Mouse (Mus musculus) layer of hippocampus, adult 2 months (tissue): ENCODE measurements around the gene Gm47996. TPM values are rescaled to one million over a fixed set of nuclear protein-coding genes. Genes with fewer than 3 reads are reported as not detected.
A peak's percentile ranks its signal among the peaks of the same experiment; 100 is the strongest.

ENCODE experiments used
- DNase-seq, 2 experiments: peaks; one replicate each; pipeline ENCODE4 v3.0.0; 2022; ENCODE audit warnings: low spot score in 2 of 2
- H3K27ac ChIP-seq: fragments of 200-600 bp; 2 replicates; pipeline ENCODE4 v1.8.1; 2022
- H3K4me3 ChIP-seq: fragments of 200-600 bp; 2 replicates; pipeline ENCODE4 v1.8.1; 2022; ENCODE audit warnings: mild to moderate bottlenecking
- CTCF ChIP-seq: fragments of 200-600 bp; conservative IDR thresholded peaks from 2 replicates; pipeline ENCODE4 v1.8.1; 2022; ENCODE audit warnings: antibody characterized with exemption, mild to moderate bottlenecking, moderate library complexity
- total RNA-seq, 2 experiments: library from RNA; stranded (reverse); gene quantifications; 2 replicates each; pipeline ENCODE4 v1.2.3; 2021

The Gm47996 gene
- total RNA-seq, 2 experiments from 2014 or later, result not detected

- DNase-seq, result no peak
- no peak overlapping the region for H3K4me3 ChIP-seq
- TF ChIP-seq CTCF, result no peak
- no peak overlapping the region for H3K27ac ChIP-seq
Measured at GRCm38 (mm10) chr1:151219045-151219444, 9.1 kb downstream of the Gm47996 start.

- H3K4me3 ChIP-seq, result no peak overlapping the region
- no peak for TF ChIP-seq CTCF
- no peak for DNase-seq
- H3K27ac ChIP-seq, result no peak overlapping the region
Measured at GRCm38 (mm10) chr1:151220098-151220497, 10.2 kb downstream of the Gm47996 start.

GRCm38 (mm10) chr1:151222561-151223267, 12.8 kb downstream of the Gm47996 start:
- Histone ChIP-seq H3K4me3 (no peak overlapping the region), H3K27ac (no peak overlapping the region)
- TF ChIP-seq CTCF, result 0 out of 2 replicates have a peak, but pooled peaks have one; percentile 3
- DNase-seq, result no peak

- Histone ChIP-seq H3K27ac (no peak overlapping the region), H3K4me3 (no peak overlapping the region)
- DNase-seq, result no peak
- no peak for TF ChIP-seq CTCF
Measured at GRCm38 (mm10) chr1:151223377-151223776, 13.4 kb downstream of the Gm47996 start.

- Histone ChIP-seq H3K27ac (no peak overlapping the region), H3K4me3 (no peak overlapping the region)
- no peak for TF ChIP-seq CTCF
- DNase-seq, result no peak
Measured at GRCm38 (mm10) chr1:151224536-151224935, 14.6 kb downstream of the Gm47996 start.

GRCm38 (mm10) chr1:151227506-151227905, 17.6 kb downstream of the Gm47996 start:
- Histone ChIP-seq H3K27ac (no peak overlapping the region), H3K4me3 (no peak overlapping the region)
- DNase-seq, result no peak
- TF ChIP-seq CTCF, result no peak

- Histone ChIP-seq H3K27ac (no peak overlapping the region), H3K4me3 (no peak overlapping the region)
- no peak for DNase-seq
- no peak for TF ChIP-seq CTCF
Measured at GRCm38 (mm10) chr1:151228320-151228989, 18.5 kb downstream of the Gm47996 start.

GRCm38 (mm10) chr1:151232346-151232745, 22.4 kb downstream of the Gm47996 start:
- DNase-seq, result no peak
- H3K4me3 ChIP-seq, result no peak overlapping the region
- H3K27ac ChIP-seq, result no peak overlapping the region
- TF ChIP-seq CTCF, result no peak

- DNase-seq, result no peak
- Histone ChIP-seq H3K4me3 (no peak overlapping the region), H3K27ac (no peak overlapping the region)
- no peak for TF ChIP-seq CTCF
Measured at GRCm38 (mm10) chr1:151233756-151234155, 23.8 kb downstream of the Gm47996 start.

GRCm38 (mm10) chr1:151235574-151235973, 25.6 kb downstream of the Gm47996 start:
- Histone ChIP-seq H3K27ac (no peak overlapping the region; the same call in 1 of the 2 replicates), H3K4me3 (no peak overlapping the region)
- TF ChIP-seq CTCF, result no peak
- no peak for DNase-seq

GRCm38 (mm10) chr1:151236141-151236930, 26.4 kb downstream of the Gm47996 start:
- TF ChIP-seq CTCF, result no peak
- peak overlapping the region; percentile 46; the same call in 1 of the 2 replicates for H3K27ac ChIP-seq
- peak; percentile 42 to 67 for DNase-seq
- H3K4me3 ChIP-seq, result no peak overlapping the region

- DNase-seq, result no peak
- H3K4me3 ChIP-seq, result no peak overlapping the region
- H3K27ac ChIP-seq, result no peak overlapping the region
- no peak for TF ChIP-seq CTCF
Measured at GRCm38 (mm10) chr1:151237780-151238179, 27.8 kb downstream of the Gm47996 start.

GRCm38 (mm10) chr1:151243332-151243731, 33.4 kb downstream of the Gm47996 start:
- DNase-seq, result no peak
- H3K27ac ChIP-seq, result no peak overlapping the region
- TF ChIP-seq CTCF, result no peak
- no peak overlapping the region for H3K4me3 ChIP-seq

GRCm38 (mm10) chr1:151244013-151244412, 34.1 kb downstream of the Gm47996 start:
- H3K4me3 ChIP-seq, result no peak overlapping the region
- TF ChIP-seq CTCF, result no peak
- no peak for DNase-seq
- no peak overlapping the region for H3K27ac ChIP-seq
